Comparison of ENCODE assay signal across 8 mouse cellular contexts in genomic region chr9:50451456-50452218, GRCm38 (mm10). TPM values are rescaled to one million over a fixed set of nuclear protein-coding genes. Genes with fewer than 3 reads are reported as not detected.
A peak's percentile ranks its signal among the peaks of the same experiment; 100 is the strongest.
DNase-seq lines count a peak whose midpoint lies in the region; ATAC-seq and TF ChIP-seq lines count a peak whose summit lies in the region.

No protein-coding gene starts in this region.

- H3K79me2 ChIP-seq in myocyte (ENCODE audit: control insufficient read depth, insufficient read depth): no peaks in the 10 kb centered on the region

- H3K4me3 ChIP-seq in heart, embryonic 13.5 days: peak overlapping the region; percentile 2
- H3K4me3 ChIP-seq in forebrain, postnatal 0 days (ENCODE audit: low read depth, low read length): peak overlapping the region; percentile 18; the same call in 1 of the 2 replicates
- H3K4me3 ChIP-seq in myocyte: peak overlapping the region; percentile 7

- no peak for TF ChIP-seq POLR2A in myocyte (IDR thresholded peaks at IDR 0.05; ENCODE audit: insufficient read length, low read depth)

- peak overlapping the region; percentile 50 for H3K9ac ChIP-seq in heart, embryonic 13.5 days
- peak overlapping the region; percentile 41 for H3K9ac ChIP-seq in forebrain, postnatal 0 days

- 50% methylated on average over 9 of the region's 9 CpGs for WGBS in heart, embryonic 13.5 days
- WGBS in forebrain, postnatal 0 days: 27% methylated on average over 9 of the region's 9 CpGs

- intact Hi-C loops in left cerebral cortex, postnatal 25 days (cut with DNase I): loop anchor here (2.0 kb wide), 1 partner anchor 77 kb away; the partner anchor contains the start of gene Pts

- H3K27me3 ChIP-seq in heart, embryonic 13.5 days (replicated peaks): no peaks in the 10 kb centered on the region; the same call in 1 of the 2 replicates
- no peaks in the 10 kb centered on the region for H3K27me3 ChIP-seq in forebrain, postnatal 0 days (ENCODE audit: insufficient read depth, low read length)
- H3K27me3 ChIP-seq in myocyte (ENCODE audit: control insufficient read depth, insufficient read depth, insufficient read length): no peaks in the 10 kb centered on the region

- H3ac ChIP-seq in myocyte (ENCODE audit: control insufficient read depth, insufficient read length): no peak overlapping the region

- no peak for TF ChIP-seq CTCF in forebrain, postnatal 0 days (IDR thresholded peaks at IDR 0.05; ENCODE audit: low read depth)

- no peak for ATAC-seq in heart, embryonic 13.5 days (ENCODE audit: extremely low read depth, insufficient number of reproducible peaks, low FRiP score, low TSS enrichment)
- peak; percentile 92 for ATAC-seq in forebrain, postnatal 0 days

- no peaks in the 10 kb centered on the region for H3K36me3 ChIP-seq in heart, embryonic 13.5 days
- H3K36me3 ChIP-seq in forebrain, postnatal 0 days (ENCODE audit: insufficient read depth): no peaks in the 10 kb centered on the region
- H3K36me3 ChIP-seq in myocyte (ENCODE audit: control insufficient read depth, insufficient read depth): no peaks in the 10 kb centered on the region

- no peak overlapping the region for H3K27ac ChIP-seq in heart, embryonic 13.5 days (replicated peaks)
- H3K27ac ChIP-seq in forebrain, postnatal 0 days (ENCODE audit: low read depth, low read length): peak overlapping the region; percentile 81

- no peaks in the 10 kb centered on the region for H3K9me3 ChIP-seq in heart, embryonic 13.5 days
- no peaks in the 10 kb centered on the region for H3K9me3 ChIP-seq in forebrain, postnatal 0 days (ENCODE audit: low read length)

- H3K4me2 ChIP-seq in heart, embryonic 13.5 days: peak overlapping the region; percentile 56
- peak overlapping the region; percentile 44 for H3K4me2 ChIP-seq in forebrain, postnatal 0 days (ENCODE audit: low read depth)
- H3K4me2 ChIP-seq in myocyte (ENCODE audit: low read depth): peak overlapping the region; percentile 88

- no peak for DNase-seq in heart, adult 8-10 months (ENCODE audit: low spot score)
- DNase-seq in cerebellum, adult 9-11 months: peak; percentile 21
- peak; percentile 83 for DNase-seq in forebrain, postnatal 0 days
- DNase-seq in left cerebral cortex, postnatal 25 days (ENCODE audit: low spot score in 2 of 2): peak; percentile 45 to 51
- DNase-seq in lung, postnatal 25 days (ENCODE audit: low spot score): no peak
- no peak for DNase-seq in adrenal gland, postnatal 36 days

- peaks cover 16% of the 10 kb centered on the region for H3K4me1 ChIP-seq in heart, embryonic 13.5 days
- peaks cover 4% of the 10 kb centered on the region; the same call in 1 of the 2 replicates for H3K4me1 ChIP-seq in forebrain, postnatal 0 days (ENCODE audit: insufficient read depth)

TF ChIP-seq in myocyte, 11 proteins besides CTCF, POLR2A, EP300 and RAD21:
- TF ChIP-seq MYOD1 (IDR thresholded peaks at IDR 0.05; ENCODE audit: control insufficient read depth in 1 of 3, insufficient read length in 2 of 3, low read depth in 2 of 3) (peak; percentile 87 to 95 (median 95)), CEBPB (IDR thresholded peaks at IDR 0.05; ENCODE audit: insufficient read depth, poor library complexity, severe bottlenecking) (peak; percentile 81), REST (IDR thresholded peaks at IDR 0.05; ENCODE audit: insufficient read depth, insufficient read length) (no peak), TCF12 (IDR thresholded peaks at IDR 0.05; ENCODE audit: insufficient read depth, poor library complexity, severe bottlenecking) (peak; percentile 73), MAX (IDR thresholded peaks at IDR 0.05; ENCODE audit: low read depth) (no peak), MYOG (IDR thresholded peaks at IDR 0.05; ENCODE audit: control insufficient read depth in 1 of 3, insufficient read depth in 1 of 3, insufficient read length in 2 of 3, low read depth in 2 of 3) (peak; percentile 96 to 98 (median 97)), TCF3 (IDR thresholded peaks at IDR 0.05; ENCODE audit: insufficient read length, low read depth) (peak; percentile 82)

RNA-seq across cellular contexts. Expression of gene Plet1, which starts 42.7 kb away (rescaled TPM):
- polyA plus RNA-seq in heart, embryonic 13.5 days (2015; fragmentation: Nextera tagmentation; extraction: Ambion mirVana): 0.14 and 0.19 TPM in 2 replicates
- total RNA-seq in heart, adult 8-10 months (2022): 1 to 10 TPM in 3 of 4 experiments, under 1 TPM in 1; 0.87 to 2.5 (median 1.8) TPM
- total RNA-seq in forebrain, postnatal 0 days (2014; rRNA removed): not detected in 2 replicates
- 0.11 and 0.34 TPM in 2 replicates for polyA plus RNA-seq in forebrain, postnatal 0 days (2015; fragmentation: Nextera tagmentation; extraction: Ambion mirVana)
- total RNA-seq in left cerebral cortex, postnatal 25 days (2021): under 1 TPM in 1 of 2 experiments, not detected in 1; 0.21 TPM
- polyA plus RNA-seq in myocyte (2012; fragmentation: generic; extraction: Trizol): 7.9 TPM
- not detected for total RNA-seq in adrenal gland, postnatal 36 days (2021)

Comparison
In these comparisons a context has a peak if more than half of its experiments do, and no peak if none do; other contexts are left out.
1. DNase-seq: peak in cerebellum, adult 9-11 months (single experiment), forebrain, postnatal 0 days (single experiment) and left cerebral cortex, postnatal 25 days (2 of 2); none in heart, adult 8-10 months (single experiment), lung, postnatal 25 days (single experiment) and adrenal gland, postnatal 36 days (0 of 2).
2. Peak in every context shown above with its lines, with median percentiles within 50 percentile points of each other: H3K4me2 ChIP-seq and H3K4me3 ChIP-seq.